Mouse (Mus musculus): ENCODE results near the gene Elp4. TPM values are rescaled to one million over a fixed set of nuclear protein-coding genes. Genes with fewer than 3 reads are reported as not detected.

The Elp4 gene
- 13.5 and 15.7 TPM in 2 replicates for polyA plus RNA-seq (2015; fragmentation: Nextera tagmentation; extraction: Ambion mirVana)

- H3K9me3 ChIP-seq (replicated peaks): no peaks in the 10 kb centered on the region
- under 1% methylated on average over 39 of the region's 39 CpGs for WGBS (ENCODE audit: insufficient replicate concordance)
- ATAC-seq (ENCODE audit: insufficient read depth): peak; percentile 98
- peak within 1 kb of the TSS; percentile 78 for H3K4me2 ChIP-seq
- H3K27ac ChIP-seq (replicated peaks): peak within 1 kb of the TSS; percentile 68
- 0 out of 2 replicates have a peak, but pooled peaks cover 3% of the 10 kb centered on the region for H3K36me3 ChIP-seq (replicated peaks)
- H3K27me3 ChIP-seq: no peaks in the 10 kb centered on the region
- H3K4me3 ChIP-seq (replicated peaks): peak within 1 kb of the TSS; percentile 79
- peaks cover 9% of the 10 kb centered on the region for H3K4me1 ChIP-seq (replicated peaks)
- H3K9ac ChIP-seq: peak within 1 kb of the TSS; percentile 84
Measured at GRCm38 (mm10) chr2:105903896-105904756, at the start of gene Elp4, which contains the start of gene Immp1l. Gene Elp4 (minus strand): TSS chr2:105904564. Gene Immp1l (plus strand): TSS chr2:105904638.

- no peak for ATAC-seq (ENCODE audit: insufficient read depth)
- WGBS (ENCODE audit: insufficient replicate concordance): 48% methylated on average over 4 of the region's 4 CpGs
Measured at GRCm38 (mm10) chr2:105953862-105954261, 49.5 kb upstream of the Elp4 start.

DNA sequence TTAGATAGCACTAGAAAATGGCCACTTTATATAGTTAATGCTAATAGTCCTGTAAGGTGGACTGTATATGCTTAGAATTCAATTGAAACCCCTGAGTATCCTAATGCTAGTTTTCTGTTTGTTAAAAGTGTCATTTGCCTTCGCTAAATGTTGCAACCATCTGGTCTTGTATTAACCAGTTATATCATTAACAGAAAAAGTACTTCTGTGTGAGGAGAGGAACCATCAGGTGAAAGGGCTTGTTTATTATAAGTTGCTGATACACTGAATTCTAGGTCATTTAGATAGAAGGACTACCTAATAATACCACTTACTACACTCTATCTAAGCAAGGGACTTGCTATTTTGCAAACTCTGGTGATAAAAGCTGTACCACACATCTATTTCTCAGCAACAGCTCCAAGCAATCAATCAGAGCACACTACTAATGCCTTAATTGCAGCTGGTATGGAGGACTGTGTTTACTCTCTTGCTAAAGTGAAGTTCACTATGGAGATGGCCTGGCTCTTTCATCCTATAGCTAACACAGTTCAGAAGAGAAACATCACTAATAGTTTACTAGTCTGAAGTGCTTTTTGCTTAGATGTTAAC lies 47.1 kb upstream of the Elp4 start:
- WGBS (ENCODE audit: insufficient replicate concordance): 69% methylated on average over 1 of the region's 1 CpGs
- H3K9me3 ChIP-seq (replicated peaks): no peaks in the 10 kb centered on the region
- no peaks in the 10 kb centered on the region for H3K27me3 ChIP-seq

More at GRCm38 (mm10) chr2:105953862-105954261, 49.5 kb upstream of the Elp4 start:
- Histone ChIP-seq H3K9ac (no peak overlapping the region), H3K4me3 (replicated peaks) (no peak overlapping the region), H3K4me1 (replicated peaks) (peaks cover 7% of the 10 kb centered on the region; the same call in 1 of the 2 replicates), H3K27me3 (no peaks in the 10 kb centered on the region), H3K9me3 (replicated peaks) (no peaks in the 10 kb centered on the region), H3K36me3 (replicated peaks) (no peaks in the 10 kb centered on the region), H3K27ac (replicated peaks) (no peak overlapping the region), H3K4me2 (no peak overlapping the region)

GRCm38 (mm10) chr2:105950131-105950530 lies 45.8 kb upstream of the Elp4 start:
- H3K4me3 ChIP-seq (replicated peaks): no peak overlapping the region
- H3K4me2 ChIP-seq: no peak overlapping the region
- H3K27ac ChIP-seq (replicated peaks): no peak overlapping the region
- ATAC-seq (ENCODE audit: insufficient read depth): no peak
- no peaks in the 10 kb centered on the region for H3K9me3 ChIP-seq (replicated peaks)
- no peaks in the 10 kb centered on the region for H3K36me3 ChIP-seq (replicated peaks)
- H3K9ac ChIP-seq: no peak overlapping the region
- no peaks in the 10 kb centered on the region for H3K27me3 ChIP-seq
- peaks cover 7% of the 10 kb centered on the region; the same call in 1 of the 2 replicates for H3K4me1 ChIP-seq (replicated peaks)
- WGBS (ENCODE audit: insufficient replicate concordance): 89% methylated on average over 2 of the region's 2 CpGs

More for the DNA sequence above, 47.1 kb upstream of the Elp4 start:
- Histone ChIP-seq H3K4me1 (replicated peaks) (peaks cover 7% of the 10 kb centered on the region; the same call in 1 of the 2 replicates), H3K4me3 (replicated peaks) (no peak overlapping the region), H3K27ac (replicated peaks) (no peak overlapping the region), H3K9ac (no peak overlapping the region), H3K36me3 (replicated peaks) (no peaks in the 10 kb centered on the region), H3K4me2 (no peak overlapping the region)
- ATAC-seq (ENCODE audit: insufficient read depth): 0 out of 2 replicates have a peak, but pooled peaks have one; percentile 15

GRCm38 (mm10) chr2:105917623-105918346 lies 13.4 kb upstream of the Elp4 start:
- H3K4me1 ChIP-seq (replicated peaks): peaks cover 2% of the 10 kb centered on the region; the same call in 1 of the 2 replicates
- no peaks in the 10 kb centered on the region for H3K27me3 ChIP-seq
- H3K27ac ChIP-seq (replicated peaks): no peak overlapping the region
- H3K9ac ChIP-seq: no peak overlapping the region
- no peaks in the 10 kb centered on the region for H3K36me3 ChIP-seq (replicated peaks)
- no peak overlapping the region for H3K4me2 ChIP-seq
- H3K4me3 ChIP-seq (replicated peaks): no peak overlapping the region
- ATAC-seq (ENCODE audit: insufficient read depth): no peak
- no peaks in the 10 kb centered on the region for H3K9me3 ChIP-seq (replicated peaks)
- 76% methylated on average over 5 of the region's 5 CpGs for WGBS (ENCODE audit: insufficient replicate concordance)

- no peak overlapping the region for H3K9ac ChIP-seq
- 73% methylated on average over 1 of the region's 1 CpGs for WGBS (ENCODE audit: insufficient replicate concordance)
- no peaks in the 10 kb centered on the region for H3K27me3 ChIP-seq
- no peak overlapping the region for H3K27ac ChIP-seq (replicated peaks)
- ATAC-seq (ENCODE audit: insufficient read depth): no peak
- peaks cover 2% of the 10 kb centered on the region; the same call in 1 of the 2 replicates for H3K4me1 ChIP-seq (replicated peaks)
- H3K4me3 ChIP-seq (replicated peaks): no peak overlapping the region
- no peaks in the 10 kb centered on the region for H3K9me3 ChIP-seq (replicated peaks)
- H3K36me3 ChIP-seq (replicated peaks): no peaks in the 10 kb centered on the region
- H3K4me2 ChIP-seq: no peak overlapping the region
Measured at GRCm38 (mm10) chr2:105916671-105917070, 12.3 kb upstream of the Elp4 start.

- no peaks in the 10 kb centered on the region for H3K9me3 ChIP-seq (replicated peaks)
- H3K4me3 ChIP-seq (replicated peaks): no peak overlapping the region
- no peaks in the 10 kb centered on the region for H3K27me3 ChIP-seq
- no peak overlapping the region for H3K4me2 ChIP-seq
- H3K27ac ChIP-seq (replicated peaks): no peak overlapping the region
- no peak overlapping the region for H3K9ac ChIP-seq
- peaks cover 11% of the 10 kb centered on the region; the same call in 1 of the 2 replicates for H3K36me3 ChIP-seq (replicated peaks)
- no peak for ATAC-seq (ENCODE audit: insufficient read depth)
- peaks cover 2% of the 10 kb centered on the region; the same call in 1 of the 2 replicates for H3K4me1 ChIP-seq (replicated peaks)
- 76% methylated on average over 6 of the region's 6 CpGs for whole genome bisulfite sequencing (ENCODE audit: insufficient replicate concordance)
Measured at GRCm38 (mm10) chr2:105913655-105914366, 9.4 kb upstream of the Elp4 start.

- 80% methylated on average over 3 of the region's 3 CpGs for whole genome bisulfite sequencing (ENCODE audit: insufficient replicate concordance)
Measured at GRCm38 (mm10) chr2:105910611-105911010, 6.2 kb upstream of the Elp4 start.

GRCm38 (mm10) chr2:105908351-105908750 lies 4.0 kb upstream of the Elp4 start:
- no peak for ATAC-seq (ENCODE audit: insufficient read depth)
- H3K4me2 ChIP-seq: no peak overlapping the region
- no peaks in the 10 kb centered on the region for H3K9me3 ChIP-seq (replicated peaks)
- H3K4me1 ChIP-seq (replicated peaks): peaks cover 9% of the 10 kb centered on the region
- H3K27me3 ChIP-seq: no peaks in the 10 kb centered on the region
- peaks cover 14% of the 10 kb centered on the region; the same call in 1 of the 2 replicates for H3K36me3 ChIP-seq (replicated peaks)
- WGBS (ENCODE audit: insufficient replicate concordance): 72% methylated on average over 5 of the region's 5 CpGs
- no peak overlapping the region for H3K27ac ChIP-seq (replicated peaks)
- no peak overlapping the region for H3K4me3 ChIP-seq (replicated peaks)
- no peak overlapping the region for H3K9ac ChIP-seq

More at GRCm38 (mm10) chr2:105910611-105911010, 6.2 kb upstream of the Elp4 start:
- H3K36me3 ChIP-seq (replicated peaks): peaks cover 14% of the 10 kb centered on the region; the same call in 1 of the 2 replicates
- no peak overlapping the region for H3K4me3 ChIP-seq (replicated peaks)
- no peak overlapping the region for H3K4me2 ChIP-seq
- no peak overlapping the region for H3K9ac ChIP-seq
- no peaks in the 10 kb centered on the region for H3K9me3 ChIP-seq (replicated peaks)
- peaks cover 3% of the 10 kb centered on the region; the same call in 1 of the 2 replicates for H3K4me1 ChIP-seq (replicated peaks)
- ATAC-seq (ENCODE audit: insufficient read depth): 0 out of 2 replicates have a peak, but pooled peaks have one; percentile 47
- no peaks in the 10 kb centered on the region for H3K27me3 ChIP-seq
- H3K27ac ChIP-seq (replicated peaks): no peak overlapping the region

- H3K27me3 ChIP-seq: no peaks in the 10 kb centered on the region
- H3K4me2 ChIP-seq: peak overlapping the region; percentile 78
- peak overlapping the region; percentile 79 for H3K4me3 ChIP-seq (replicated peaks)
- 0 out of 2 replicates have a peak, but pooled peaks cover 3% of the 10 kb centered on the region for H3K36me3 ChIP-seq (replicated peaks)
- peaks cover 9% of the 10 kb centered on the region for H3K4me1 ChIP-seq (replicated peaks)
- peak overlapping the region; percentile 68 for H3K27ac ChIP-seq (replicated peaks)
- ATAC-seq (ENCODE audit: insufficient read depth): peak; percentile 33
- peak overlapping the region; percentile 84 for H3K9ac ChIP-seq
- no peaks in the 10 kb centered on the region for H3K9me3 ChIP-seq (replicated peaks)
- WGBS (ENCODE audit: insufficient replicate concordance): under 1% methylated on average over 12 of the region's 12 CpGs
Measured at GRCm38 (mm10) chr2:105904757-105905146, 388 bp upstream of the Elp4 start.
